Mouse (Mus musculus): ENCODE data around the gene Mettl24. TPM values are rescaled to one million over a fixed set of nuclear protein-coding genes. Genes with fewer than 3 reads are reported as not detected.

The Mettl24 gene
- polyA plus RNA-seq, 1 experiment = 18.2 TPM

GRCm38 (mm10) chr10:40648776-40649175 is 34.3 kb upstream of the Mettl24 start:
- no peak overlapping the region for H3K4me3 ChIP-seq (replicated peaks; ENCODE audit: extremely low read depth, low read depth, low read length)
- WGBS = 82% methylated on average over 12 of the region's 12 CpGs
- TF ChIP-seq POLR2A (IDR thresholded peaks at IDR 0.05; ENCODE audit: borderline replicate concordance, extremely low read depth, low read depth, low read length) = no peak
- TF ChIP-seq CTCF (IDR thresholded peaks at IDR 0.05; ENCODE audit: insufficient read depth, low read length) = no peak
- no peaks in the 10 kb centered on the region for H3K4me1 ChIP-seq (ENCODE audit: control insufficient read depth, insufficient read depth, low read length)
- no peak for DNase-seq

GRCm38 (mm10) chr10:40649634-40650033 is 33.4 kb upstream of the Mettl24 start:
- WGBS = 19% methylated on average over 4 of the region's 4 CpGs
- no peak for TF ChIP-seq CTCF (IDR thresholded peaks at IDR 0.05; ENCODE audit: insufficient read depth, low read length)
- no peak for TF ChIP-seq POLR2A (IDR thresholded peaks at IDR 0.05; ENCODE audit: borderline replicate concordance, extremely low read depth, low read depth, low read length)
- Histone ChIP-seq H3K4me1 (ENCODE audit: control insufficient read depth, insufficient read depth, low read length) (no peaks in the 10 kb centered on the region), H3K4me3 (replicated peaks; ENCODE audit: extremely low read depth, low read depth, low read length) (no peak overlapping the region)
- DNase-seq = no peak

- no peak for DNase-seq
- Histone ChIP-seq H3K4me3 (replicated peaks; ENCODE audit: extremely low read depth, low read depth, low read length) (no peak overlapping the region), H3K4me1 (ENCODE audit: control insufficient read depth, insufficient read depth, low read length) (no peaks in the 10 kb centered on the region)
- WGBS = 33% methylated on average over 2 of the region's 2 CpGs
- TF ChIP-seq CTCF (IDR thresholded peaks at IDR 0.05; ENCODE audit: insufficient read depth, low read length) (no peak), POLR2A (IDR thresholded peaks at IDR 0.05; ENCODE audit: borderline replicate concordance, extremely low read depth, low read depth, low read length) (no peak)
These were observed 31.4 kb upstream of the Mettl24 start for GRCm38 (mm10) chr10:40651676-40652075.

GRCm38 (mm10) chr10:40665270-40665669 is 17.8 kb upstream of the Mettl24 start:
- DNase-seq = no peak

GRCm38 (mm10) chr10:40666943-40667342 is 16.1 kb upstream of the Mettl24 start:
- 97% methylated on average over 1 of the region's 1 CpGs for WGBS
- H3K4me3 ChIP-seq (replicated peaks; ENCODE audit: extremely low read depth, low read depth, low read length) = no peak overlapping the region
- no peaks in the 10 kb centered on the region for H3K4me1 ChIP-seq (ENCODE audit: control insufficient read depth, insufficient read depth, low read length)
- no peak for TF ChIP-seq POLR2A (IDR thresholded peaks at IDR 0.05; ENCODE audit: borderline replicate concordance, extremely low read depth, low read depth, low read length)
- TF ChIP-seq CTCF (IDR thresholded peaks at IDR 0.05; ENCODE audit: insufficient read depth, low read length) = no peak
- no peak for DNase-seq

More at GRCm38 (mm10) chr10:40665270-40665669, 17.8 kb upstream of the Mettl24 start:
- WGBS = 79% methylated on average over 3 of the region's 3 CpGs
- no peaks in the 10 kb centered on the region for H3K4me1 ChIP-seq (ENCODE audit: control insufficient read depth, insufficient read depth, low read length)
- H3K4me3 ChIP-seq (replicated peaks; ENCODE audit: extremely low read depth, low read depth, low read length) = no peak overlapping the region
- TF ChIP-seq CTCF (IDR thresholded peaks at IDR 0.05; ENCODE audit: insufficient read depth, low read length) = no peak
- no peak for TF ChIP-seq POLR2A (IDR thresholded peaks at IDR 0.05; ENCODE audit: borderline replicate concordance, extremely low read depth, low read depth, low read length)

GRCm38 (mm10) chr10:40668640-40669039 is 14.4 kb upstream of the Mettl24 start:
- no peak for DNase-seq
- TF ChIP-seq POLR2A (IDR thresholded peaks at IDR 0.05; ENCODE audit: borderline replicate concordance, extremely low read depth, low read depth, low read length) = no peak
- TF ChIP-seq CTCF (IDR thresholded peaks at IDR 0.05; ENCODE audit: insufficient read depth, low read length) = no peak
- no peaks in the 10 kb centered on the region for H3K4me1 ChIP-seq (ENCODE audit: control insufficient read depth, insufficient read depth, low read length)

GRCm38 (mm10) chr10:40672587-40673296 is 10.3 kb upstream of the Mettl24 start:
- Histone ChIP-seq H3K4me1 (ENCODE audit: control insufficient read depth, insufficient read depth, low read length) (no peaks in the 10 kb centered on the region), H3K4me3 (replicated peaks; ENCODE audit: extremely low read depth, low read depth, low read length) (no peak overlapping the region)
- DNase-seq = no peak
- TF ChIP-seq CTCF (IDR thresholded peaks at IDR 0.05; ENCODE audit: insufficient read depth, low read length) (no peak), POLR2A (IDR thresholded peaks at IDR 0.05; ENCODE audit: borderline replicate concordance, extremely low read depth, low read depth, low read length) (no peak)
- 74% methylated on average over 8 of the region's 8 CpGs for WGBS

More at GRCm38 (mm10) chr10:40668640-40669039, 14.4 kb upstream of the Mettl24 start:
- no peak overlapping the region for H3K4me3 ChIP-seq (replicated peaks; ENCODE audit: extremely low read depth, low read depth, low read length)

GRCm38 (mm10) chr10:40673297-40673665 is 9.8 kb upstream of the Mettl24 start:
- no peak for DNase-seq
- TF ChIP-seq CTCF (IDR thresholded peaks at IDR 0.05; ENCODE audit: insufficient read depth, low read length) (no peak), POLR2A (IDR thresholded peaks at IDR 0.05; ENCODE audit: borderline replicate concordance, extremely low read depth, low read depth, low read length) (no peak)
- no peak overlapping the region for H3K4me3 ChIP-seq (replicated peaks; ENCODE audit: extremely low read depth, low read depth, low read length)
- no peaks in the 10 kb centered on the region for H3K4me1 ChIP-seq (ENCODE audit: control insufficient read depth, insufficient read depth, low read length)
- 75% methylated on average over 7 of the region's 7 CpGs for WGBS

- no peak for DNase-seq
- Histone ChIP-seq H3K4me3 (replicated peaks; ENCODE audit: extremely low read depth, low read depth, low read length) (no peak overlapping the region), H3K4me1 (ENCODE audit: control insufficient read depth, insufficient read depth, low read length) (no peaks in the 10 kb centered on the region)
- WGBS = 15% methylated on average over 13 of the region's 13 CpGs
- TF ChIP-seq CTCF (IDR thresholded peaks at IDR 0.05; ENCODE audit: insufficient read depth, low read length) (no peak), POLR2A (IDR thresholded peaks at IDR 0.05; ENCODE audit: borderline replicate concordance, extremely low read depth, low read depth, low read length) (no peak)
These were observed 8.9 kb upstream of the Mettl24 start for GRCm38 (mm10) chr10:40674151-40674550.

- 69% methylated on average over 7 of the region's 7 CpGs for WGBS
- H3K4me3 ChIP-seq (replicated peaks; ENCODE audit: extremely low read depth, low read depth, low read length) = no peak overlapping the region
- DNase-seq = no peak
- TF ChIP-seq POLR2A (IDR thresholded peaks at IDR 0.05; ENCODE audit: borderline replicate concordance, extremely low read depth, low read depth, low read length) = no peak
- no peak for TF ChIP-seq CTCF (IDR thresholded peaks at IDR 0.05; ENCODE audit: insufficient read depth, low read length)
- H3K4me1 ChIP-seq (ENCODE audit: control insufficient read depth, insufficient read depth, low read length) = no peaks in the 10 kb centered on the region
These were observed 7.2 kb upstream of the Mettl24 start for GRCm38 (mm10) chr10:40675921-40676320.

Measured in lung, adult 2 months (tissue).